Mouse (Mus musculus) embryo, embryonic 11.5 days (tissue): ENCODE data around the gene Pitpna.
A peak's percentile ranks its signal among the peaks of the same experiment; 100 is the strongest.
"Not testable (repeated sequence)": the region's sequence is repeated elsewhere in the genome, so short reads cannot be mapped to it uniquely, and the experiment has no call there.

ENCODE experiments used
- DNase-seq: peaks from one replicate; pipeline ENCODE4 v3.0.0-alpha.2; 2012; ENCODE audit warnings: low read depth, low spot score

Gene Pitpna

GRCm38 (mm10) chr11:75587493-75588284 is at the start of gene Pitpna:
Gene Pitpna, plus strand, starts transcription at chr11:75588097.
- DNase-seq, result peak; percentile 87

GRCm38 (mm10) chr11:75538184-75538969 is 49.5 kb upstream of the Pitpna start:
- no peak for DNase-seq

GRCm38 (mm10) chr11:75538970-75539299 is 49.0 kb upstream of the Pitpna start:
- DNase-seq, result no peak

GRCm38 (mm10) chr11:75540209-75540608 is 47.7 kb upstream of the Pitpna start:
- DNase-seq, result no peak

- DNase-seq, result no peak
Measured at GRCm38 (mm10) chr11:75540710-75541581, 47.0 kb upstream of the Pitpna start.

GRCm38 (mm10) chr11:75544713-75545112 is 43.2 kb upstream of the Pitpna start:
- DNase-seq, result no peak

GRCm38 (mm10) chr11:75546057-75546456 is 41.8 kb upstream of the Pitpna start:
- no peak for DNase-seq

- no peak for DNase-seq
Measured at GRCm38 (mm10) chr11:75549658-75550111, 38.2 kb upstream of the Pitpna start.

GRCm38 (mm10) chr11:75550200-75550946 is 37.5 kb upstream of the Pitpna start:
- DNase-seq, result no peak

- DNase-seq, result no peak
Measured at GRCm38 (mm10) chr11:75551321-75551720, 36.6 kb upstream of the Pitpna start.

GRCm38 (mm10) chr11:75551961-75552441 is 35.9 kb upstream of the Pitpna start:
- no peak for DNase-seq

- DNase-seq, result no peak
Measured at GRCm38 (mm10) chr11:75552906-75553482, 34.9 kb upstream of the Pitpna start.

GRCm38 (mm10) chr11:75556006-75556405 is 31.9 kb upstream of the Pitpna start:
- not testable (repeated sequence) for DNase-seq

- no peak for DNase-seq
Measured at GRCm38 (mm10) chr11:75557142-75557541, 30.8 kb upstream of the Pitpna start.

GRCm38 (mm10) chr11:75558101-75558500 is 29.8 kb upstream of the Pitpna start:
- DNase-seq, result no peak

GRCm38 (mm10) chr11:75559870-75560504 is 27.9 kb upstream of the Pitpna start:
- no peak for DNase-seq

GRCm38 (mm10) chr11:75560530-75561409 is 27.1 kb upstream of the Pitpna start:
- no peak for DNase-seq

GRCm38 (mm10) chr11:75561410-75561791 is 26.5 kb upstream of the Pitpna start:
- no peak for DNase-seq

GRCm38 (mm10) chr11:75562840-75563239 is 25.1 kb upstream of the Pitpna start:
- no peak for DNase-seq
